Comparison of ENCODE assay signal across 17 mouse cellular contexts in genomic region chr16:93392024-93392675, GRCm38 (mm10).
A peak's percentile ranks its signal among the peaks of the same experiment; 100 is the strongest.
DNase-seq lines count a peak whose midpoint lies in the region; ATAC-seq and TF ChIP-seq lines count a peak whose summit lies in the region.
"Had no signal": no experiment of that assay in that cellular context is flagged by ENCODE, and none has a peak within 500 bp of the region (broad histone marks: within the 10 kb centered on the region; RNA-seq: fewer than 3 reads in every experiment).

No protein-coding gene starts in this region.

- H3K27ac ChIP-seq in lung, embryonic 14.5 days (ENCODE audit: low read depth): no peak overlapping the region
- H3K27ac ChIP-seq: embryonic facial prominence, embryonic 12.5 days; heart, embryonic 15.5 days; limb, embryonic 13.5 days; midbrain, embryonic 13.5 days had no signal

- peak; percentile 73 for DNase-seq in lung, embryonic 14.5 days
- DNase-seq in lung, postnatal 14 days: no peak
- DNase-seq in brain, adult 2 months (ENCODE audit: low read depth, low spot score): peak; percentile 25
- DNase-seq in forelimb bud, embryonic 11.5 days (ENCODE audit: low read depth, low spot score): peak; percentile 20
- no peak for DNase-seq in layer of hippocampus, adult 9-10 months (ENCODE audit: low spot score)
- DNase-seq in liver: no peak
- DNase-seq: adrenal gland, postnatal 10 days; cerebellum, adult 9-11 months; heart, adult 18-20 months; kidney, adult 11 months; right cerebral cortex, postnatal 4 days had no signal

- no peaks in the 10 kb centered on the region for H3K4me1 ChIP-seq in lung, embryonic 14.5 days (ENCODE audit: insufficient read depth)
- H3K4me1 ChIP-seq: heart, embryonic 15.5 days; limb, embryonic 13.5 days; midbrain, embryonic 13.5 days had no signal

- H3K36me3 ChIP-seq in lung, embryonic 14.5 days (ENCODE audit: insufficient read depth): no peaks in the 10 kb centered on the region
- H3K36me3 ChIP-seq: embryonic facial prominence, embryonic 12.5 days; G1E; heart, embryonic 15.5 days; limb, embryonic 13.5 days; midbrain, embryonic 13.5 days had no signal

- no peak overlapping the region for H3K4me3 ChIP-seq in lung, embryonic 14.5 days (ENCODE audit: low read depth, low read length)
- H3K4me3 ChIP-seq: embryonic facial prominence, embryonic 12.5 days; heart, embryonic 15.5 days; limb, embryonic 13.5 days; midbrain, embryonic 13.5 days had no signal

- no peak overlapping the region for H3K9ac ChIP-seq in lung, embryonic 14.5 days
- H3K9ac ChIP-seq: embryonic facial prominence, embryonic 12.5 days; heart, embryonic 15.5 days; limb, embryonic 13.5 days; midbrain, embryonic 13.5 days had no signal

- no peaks in the 10 kb centered on the region; the same call in 1 of the 2 replicates for H3K9me3 ChIP-seq in lung, embryonic 14.5 days (ENCODE audit: low read depth, low read length)
- H3K9me3 ChIP-seq: embryonic facial prominence, embryonic 12.5 days; G1E; heart, embryonic 15.5 days; midbrain, embryonic 13.5 days had no signal

- TF ChIP-seq CTCF in lung, embryonic 14.5 days (IDR thresholded peaks at IDR 0.05; ENCODE audit: low read depth): no peak

- 18% methylated on average over 16 of the region's 16 CpGs for WGBS in lung, embryonic 14.5 days

- H3K4me2 ChIP-seq in lung, embryonic 14.5 days: no peak overlapping the region
- H3K4me2 ChIP-seq: embryonic facial prominence, embryonic 12.5 days; heart, embryonic 15.5 days; limb, embryonic 13.5 days; midbrain, embryonic 13.5 days had no signal

- peak; percentile 60; the same call in 1 of the 2 replicates for ATAC-seq in lung, embryonic 14.5 days (ENCODE audit: insufficient read depth)
- peak; percentile 42 for ATAC-seq in megakaryocyte progenitor cell, adult 5-6 weeks (replicated peaks; ENCODE audit: poor library complexity)
- ATAC-seq: midbrain, embryonic 13.5 days had no signal

- H3K27me3 ChIP-seq in lung, embryonic 14.5 days (ENCODE audit: insufficient read depth, low read length): no peaks in the 10 kb centered on the region
- H3K27me3 ChIP-seq: embryonic facial prominence, embryonic 12.5 days; midbrain, embryonic 13.5 days had no signal

Comparison
In these comparisons a context has a peak if more than half of its experiments do, and no peak if none do; other contexts are left out.
1. DNase-seq: peak in lung, embryonic 14.5 days (single experiment), brain, adult 2 months (single experiment) and forelimb bud, embryonic 11.5 days (single experiment); none in lung, postnatal 14 days (single experiment), layer of hippocampus, adult 9-10 months (single experiment) and liver (single experiment).